Mouse (Mus musculus): Measurements from ENCODE around the gene Gtf2ird1.
A peak's percentile ranks its signal among the peaks of the same experiment; 100 is the strongest.
"Not testable (repeated sequence)": the region's sequence is repeated elsewhere in the genome, so short reads cannot be mapped to it uniquely, and the experiment has no call there.

Gtf2ird1 gene

GRCm38 (mm10) chr5:134345449-134345848, 111.1 kb downstream of the Gtf2ird1 start:
- DNase-seq (ENCODE audit: low spot score in 2 of 2): no peak

- no peak for DNase-seq (ENCODE audit: low spot score in 2 of 2)
Measured at GRCm38 (mm10) chr5:134344076-134344475, 112.4 kb downstream of the Gtf2ird1 start.

- not testable (repeated sequence) for DNase-seq (ENCODE audit: low spot score in 2 of 2)
Measured at GRCm38 (mm10) chr5:134343530-134343929, 113.0 kb downstream of the Gtf2ird1 start.

GRCm38 (mm10) chr5:134342503-134343205, 113.9 kb downstream of the Gtf2ird1 start:
- DNase-seq (ENCODE audit: low spot score in 2 of 2): peak in 1 of 2 experiments; percentile 26

GRCm38 (mm10) chr5:134341721-134342120, 114.8 kb downstream of the Gtf2ird1 start:
- DNase-seq (ENCODE audit: low spot score in 2 of 2): no peak

- DNase-seq (ENCODE audit: low spot score in 2 of 2): no peak
Measured at GRCm38 (mm10) chr5:134341321-134341720, 115.2 kb downstream of the Gtf2ird1 start.

- DNase-seq (ENCODE audit: low spot score in 2 of 2): no peak
Measured at GRCm38 (mm10) chr5:134340101-134340522, 116.4 kb downstream of the Gtf2ird1 start.

GRCm38 (mm10) chr5:134337012-134337411, 119.5 kb downstream of the Gtf2ird1 start:
- DNase-seq (ENCODE audit: low spot score in 2 of 2): not testable (repeated sequence)

GRCm38 (mm10) chr5:134332743-134333142, 123.8 kb downstream of the Gtf2ird1 start:
- no peak for DNase-seq (ENCODE audit: low spot score in 2 of 2)

GRCm38 (mm10) chr5:134330082-134330481, 126.4 kb downstream of the Gtf2ird1 start:
- no peak for DNase-seq (ENCODE audit: low spot score in 2 of 2)

- no peak for DNase-seq (ENCODE audit: low spot score in 2 of 2)
Measured at GRCm38 (mm10) chr5:134329311-134329710, 127.2 kb downstream of the Gtf2ird1 start.

- DNase-seq (ENCODE audit: low spot score in 2 of 2): no peak
Measured at GRCm38 (mm10) chr5:134328482-134329001, 128.0 kb downstream of the Gtf2ird1 start.

- no peak for DNase-seq (ENCODE audit: low spot score in 2 of 2)
Measured at GRCm38 (mm10) chr5:134325856-134326566, 130.5 kb downstream of the Gtf2ird1 start.

- no peak for DNase-seq (ENCODE audit: low spot score in 2 of 2)
Measured at GRCm38 (mm10) chr5:134323869-134324268, 132.6 kb downstream of the Gtf2ird1 start.

- DNase-seq (ENCODE audit: low spot score in 2 of 2): no peak
Measured at GRCm38 (mm10) chr5:134323311-134323710, 133.2 kb downstream of the Gtf2ird1 start.

GRCm38 (mm10) chr5:134322355-134322754, 134.2 kb downstream of the Gtf2ird1 start:
- no peak for DNase-seq (ENCODE audit: low spot score in 2 of 2)

- DNase-seq (ENCODE audit: low spot score in 2 of 2): no peak
Measured at GRCm38 (mm10) chr5:134321699-134322098, 134.8 kb downstream of the Gtf2ird1 start.

GRCm38 (mm10) chr5:134318903-134319302, 137.6 kb downstream of the Gtf2ird1 start:
- no peak for DNase-seq (ENCODE audit: low spot score in 2 of 2)

GRCm38 (mm10) chr5:134316721-134317120, 139.8 kb downstream of the Gtf2ird1 start:
- DNase-seq (ENCODE audit: low spot score in 2 of 2): no peak

GRCm38 (mm10) chr5:134315623-134316350, 140.7 kb downstream of the Gtf2ird1 start:
- peak; percentile 44 to 58 for DNase-seq (ENCODE audit: low spot score in 2 of 2)

- DNase-seq (ENCODE audit: low spot score in 2 of 2): peak; percentile 93 to 96
Measured at GRCm38 (mm10) chr5:134314688-134315622, 141.6 kb downstream of the Gtf2ird1 start, which contains the start of gene Gtf2i. Gene Gtf2i (minus strand): TSS chr5:134314760.
